Mouse (Mus musculus) left cerebral cortex, adult 8-10 months (tissue): Measurements from ENCODE around the gene Ndrg3. TPM values are rescaled to one million over a fixed set of nuclear protein-coding genes. Genes with fewer than 3 reads are reported as not detected.

Experiments used
- DNase-seq, 2 experiments: peaks; one replicate each; pipeline ENCODE4 v3.0.0; 2022; ENCODE audit warnings: low spot score in 2 of 2
- total RNA-seq, 4 experiments: library from RNA; stranded (reverse); gene quantifications; 2 replicates each; pipeline ENCODE4 v1.2.4; 2022

The Ndrg3 gene
- 100 to 1,000 TPM; 434 to 522 (median 478) TPM for total RNA-seq

- peak; percentile 87 to 98 for DNase-seq
These were observed at the start of gene Ndrg3 for GRCm38 (mm10) chr2:156991470-156992319. Gene Ndrg3, minus strand, starts transcription at chr2:156992056.

GRCm38 (mm10) chr2:157041421-157041820, 49.6 kb upstream of the Ndrg3 start:
- DNase-seq: no peak

GRCm38 (mm10) chr2:157040649-157041046, 48.8 kb upstream of the Ndrg3 start:
- no peak for DNase-seq

- DNase-seq: no peak
These were observed 48.2 kb upstream of the Ndrg3 start for GRCm38 (mm10) chr2:157039900-157040648.

GRCm38 (mm10) chr2:157037303-157037702, 45.4 kb upstream of the Ndrg3 start:
- DNase-seq: no peak

GRCm38 (mm10) chr2:157036400-157036799, 44.5 kb upstream of the Ndrg3 start:
- no peak for DNase-seq

- no peak for DNase-seq
These were observed 43.5 kb upstream of the Ndrg3 start for GRCm38 (mm10) chr2:157035371-157035770.

GRCm38 (mm10) chr2:157030804-157031203, 38.9 kb upstream of the Ndrg3 start:
- DNase-seq: peak; percentile 56 to 72

GRCm38 (mm10) chr2:157028261-157028660, 36.4 kb upstream of the Ndrg3 start:
- DNase-seq: no peak

- DNase-seq: peak in 1 of 2 experiments; percentile 61
These were observed 35.5 kb upstream of the Ndrg3 start for GRCm38 (mm10) chr2:157027106-157028008.

GRCm38 (mm10) chr2:157021156-157021555, 29.3 kb upstream of the Ndrg3 start:
- no peak for DNase-seq

GRCm38 (mm10) chr2:157019228-157019627, 27.4 kb upstream of the Ndrg3 start:
- no peak for DNase-seq

- no peak for DNase-seq
These were observed 24.8 kb upstream of the Ndrg3 start for GRCm38 (mm10) chr2:157016529-157017270.

GRCm38 (mm10) chr2:157012341-157012740, 20.5 kb upstream of the Ndrg3 start:
- DNase-seq: no peak

- DNase-seq: no peak
These were observed 18.9 kb upstream of the Ndrg3 start for GRCm38 (mm10) chr2:157010634-157011310.

GRCm38 (mm10) chr2:157010121-157010520, 18.3 kb upstream of the Ndrg3 start:
- DNase-seq: no peak

- DNase-seq: no peak
These were observed 16.7 kb upstream of the Ndrg3 start for GRCm38 (mm10) chr2:157008509-157008908.

- no peak for DNase-seq
These were observed 15.4 kb upstream of the Ndrg3 start for GRCm38 (mm10) chr2:157007234-157007596.

- DNase-seq: peak; percentile 63 to 82
These were observed 14.8 kb upstream of the Ndrg3 start, which contains the start of gene Dsn1 for GRCm38 (mm10) chr2:157006511-157007233. Gene Dsn1, minus strand, starts transcription at chr2:157007154.
